Mouse (Mus musculus) hindbrain, embryonic 14.5 days (tissue): ENCODE results near the gene Txlna. TPM values are rescaled to one million over a fixed set of nuclear protein-coding genes. Genes with fewer than 3 reads are reported as not detected.

Source experiments
- ATAC-seq: fragments of 200-750 bp; cut with Nextera tagmentation; 2 replicates; pipeline ENCODE4 v1.8.0; 2017; ENCODE audit warnings: moderate number of reproducible peaks, mild to moderate bottlenecking, moderate TSS enrichment, moderate library complexity; ENCODE audit not compliant: low FRiP score
- DNase-seq: peaks from one replicate; pipeline ENCODE4 v3.0.0-alpha.2; 2015; ENCODE audit warnings: low spot score
- H3K27ac ChIP-seq: fragments of 300-500 bp; sonication (generic); 2 replicates; pipeline ENCODE4 v1.5.1; 2014; ENCODE audit warnings: mild to moderate bottlenecking, moderate library complexity
- H3K27me3 ChIP-seq: fragments of 300-500 bp; sonication (generic); 2 replicates; pipeline ENCODE4 v1.6.1; 2014; ENCODE audit warnings: mild to moderate bottlenecking, low read length, mixed read lengths; ENCODE audit not compliant: control insufficient read depth, insufficient read depth
- H3K36me3 ChIP-seq: fragments of 300-500 bp; sonication (generic); replicated peaks from 2 replicates; pipeline ENCODE4 v1.6.1; 2014; ENCODE audit not compliant: control insufficient read depth, insufficient read depth
- H3K4me1 ChIP-seq: fragments of 300-500 bp; sonication (generic); replicated peaks from 2 replicates; pipeline ENCODE4 v1.6.1; 2014; ENCODE audit warnings: antibody characterized with exemption, low read length, mixed read lengths; ENCODE audit not compliant: control insufficient read depth, insufficient read depth
- H3K4me2 ChIP-seq: fragments of 300-500 bp; sonication (generic); replicated peaks from 2 replicates; pipeline ENCODE4 v1.6.1; 2014; ENCODE audit warnings: mild to moderate bottlenecking, moderate library complexity
- H3K4me3 ChIP-seq: fragments of 300-500 bp; sonication (generic); replicated peaks from 2 replicates; pipeline ENCODE4 v1.5.1; 2014; ENCODE audit warnings: mild to moderate bottlenecking, low read length
- H3K9ac ChIP-seq: fragments of 300-500 bp; sonication (generic); 2 replicates; pipeline ENCODE4 v1.6.1; 2014
- H3K9me3 ChIP-seq: fragments of 300-500 bp; sonication (generic); 2 replicates; pipeline ENCODE4 v1.6.1; 2016; ENCODE audit warnings: low read length; ENCODE audit not compliant: control insufficient read depth
- WGBS: fragments of 180-500 bp; shearing (Covaris S2); extraction: QIAGEN DNeasy Blood & Tissue Kit; methylation state at CpG from one replicate; pipeline ENCODE4 v1.1.7; 2014; 5-methylcytosine and 5-hydroxymethylcytosine counted together
- microRNA-seq: library from miRNA; unstranded; fragments of <30 nt; microRNA quantifications from one replicate; pipeline ENCODE4, GENCODE M21; 2016
- polyA plus RNA-seq: library from polyadenylated mRNA; unstranded; fragments of >200 nt; fragmentation: Nextera tagmentation; extraction: Ambion mirVana; gene quantifications from 2 replicates; pipeline ENCODE4 v1.2.1, GENCODE M21; 2014

The Txlna gene
- polyA plus RNA-seq, 1 experiment from 2014 or later, result 52.9 TPM

- no peaks in the 10 kb centered on the region; the same call in 1 of the 2 replicates for H3K36me3 ChIP-seq
- H3K4me3 ChIP-seq, result no peak overlapping the region
- H3K4me1 ChIP-seq, result no peaks in the 10 kb centered on the region
- H3K9ac ChIP-seq, result no peak overlapping the region
- DNase-seq, result no peak
- H3K27ac ChIP-seq, result no peak overlapping the region
- no peaks in the 10 kb centered on the region for H3K9me3 ChIP-seq
- ATAC-seq, result no peak
- H3K27me3 ChIP-seq, result no peaks in the 10 kb centered on the region
- 92% methylated on average over 1 of the region's 1 CpGs for WGBS
- peak overlapping the region; percentile 48; the same call in 1 of the 2 replicates for H3K4me2 ChIP-seq
Observed at GRCm38 (mm10) chr4:129584370-129584769, 56.5 kb downstream of the Txlna start.

GRCm38 (mm10) chr4:129582251-129582650 lies 58.6 kb downstream of the Txlna start:
- Histone ChIP-seq H3K4me2 (no peak overlapping the region), H3K36me3 (no peaks in the 10 kb centered on the region), H3K27ac (no peak overlapping the region), H3K4me3 (no peak overlapping the region), H3K9ac (no peak overlapping the region), H3K4me1 (no peaks in the 10 kb centered on the region), H3K9me3 (no peaks in the 10 kb centered on the region), H3K27me3 (no peaks in the 10 kb centered on the region)
- ATAC-seq (no peak), DNase-seq (no peak)
- 96% methylated on average over 1 of the region's 1 CpGs for WGBS

GRCm38 (mm10) chr4:129580347-129580746 lies 60.5 kb downstream of the Txlna start:
- WGBS, result 76% methylated on average over 7 of the region's 7 CpGs
- Histone ChIP-seq H3K27me3 (no peaks in the 10 kb centered on the region), H3K4me2 (no peak overlapping the region), H3K9me3 (no peaks in the 10 kb centered on the region), H3K9ac (no peak overlapping the region), H3K36me3 (no peaks in the 10 kb centered on the region), H3K4me1 (no peaks in the 10 kb centered on the region), H3K27ac (no peak overlapping the region), H3K4me3 (no peak overlapping the region)
- DNase-seq (no peak), ATAC-seq (no peak)

- Histone ChIP-seq H3K4me2 (peak within 1 kb of the TSS; percentile 8; the same call in 1 of the 2 replicates), H3K4me3 (no peak within 1 kb of the TSS), H3K4me1 (no peaks in the 10 kb centered on the region), H3K9me3 (no peaks in the 10 kb centered on the region), H3K27me3 (no peaks in the 10 kb centered on the region), H3K9ac (no peak within 1 kb of the TSS), H3K27ac (no peak within 1 kb of the TSS), H3K36me3 (no peaks in the 10 kb centered on the region)
- ATAC-seq, result no peak
- WGBS, result 88% methylated on average over 5 of the region's 5 CpGs
- no peak for DNase-seq
Observed at GRCm38 (mm10) chr4:129578466-129578865, 62.4 kb downstream of the Txlna start, which contains the start of gene Fam167b. Gene Fam167b, minus strand, starts transcription at chr4:129578549.

DNA sequence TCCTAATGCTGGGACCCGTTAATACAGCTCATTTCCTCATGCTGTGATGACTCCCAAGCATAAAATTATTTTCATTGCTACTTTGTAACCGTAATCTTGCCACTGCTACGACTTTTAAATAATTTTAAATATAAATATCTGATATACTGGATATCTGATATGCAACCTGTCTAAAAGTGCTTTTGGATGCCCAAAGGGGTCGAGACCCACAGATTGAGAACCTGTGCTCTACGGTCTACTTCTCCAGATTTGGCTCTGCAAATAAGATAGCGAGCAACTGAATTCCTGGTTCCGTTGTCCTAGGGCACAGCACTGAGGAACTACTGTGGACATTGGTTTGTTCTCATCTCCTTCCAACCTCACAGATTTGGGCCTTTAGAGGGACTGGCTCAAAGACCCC lies 63.2 kb downstream of the Txlna start:
- no peak for DNase-seq
- Histone ChIP-seq H3K27me3 (no peaks in the 10 kb centered on the region), H3K4me2 (no peak overlapping the region), H3K9me3 (no peaks in the 10 kb centered on the region), H3K4me3 (no peak overlapping the region), H3K9ac (no peak overlapping the region), H3K4me1 (no peaks in the 10 kb centered on the region), H3K27ac (no peak overlapping the region), H3K36me3 (no peaks in the 10 kb centered on the region)
- no peak for ATAC-seq
- WGBS, result 83% methylated on average over 7 of the region's 7 CpGs

DNA sequence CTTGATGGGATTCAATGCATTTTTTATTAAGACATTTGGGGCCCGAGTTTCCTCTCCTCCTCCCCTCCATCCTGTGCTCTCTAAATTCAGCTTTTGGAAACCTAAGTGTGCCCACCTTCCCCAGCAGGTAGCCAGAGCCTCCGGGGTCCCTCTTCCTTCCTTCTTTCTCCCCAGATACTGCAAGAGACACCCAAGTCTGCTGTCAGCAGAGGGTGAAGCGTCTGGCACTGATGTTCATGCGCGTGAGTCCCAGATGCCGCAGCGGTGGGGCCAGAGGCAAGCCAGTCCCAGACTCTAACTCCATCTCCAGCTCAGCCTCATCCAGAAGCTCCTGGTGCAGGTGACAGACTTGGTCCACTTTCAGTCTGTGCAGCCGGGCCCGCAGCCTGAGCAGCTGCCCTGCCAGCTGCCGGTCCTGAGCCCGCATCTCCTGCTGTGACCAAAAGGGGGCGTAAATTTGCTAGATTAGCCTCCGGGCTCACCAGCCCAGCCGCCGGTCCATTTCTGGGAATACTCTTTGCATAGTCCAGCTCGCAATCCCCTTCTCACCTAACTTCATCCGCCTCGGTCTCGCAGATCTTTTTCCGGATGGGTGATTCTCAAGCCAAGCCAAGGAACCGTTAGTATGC lies 63.9 kb downstream of the Txlna start:
- H3K27me3 ChIP-seq, result no peaks in the 10 kb centered on the region
- ATAC-seq, result no peak

More for the DNA sequence above, 63.9 kb downstream of the Txlna start:
- no peak overlapping the region for H3K4me3 ChIP-seq
- H3K36me3 ChIP-seq, result no peaks in the 10 kb centered on the region
- peak overlapping the region; percentile 8; the same call in 1 of the 2 replicates for H3K4me2 ChIP-seq
- DNase-seq, result peak; percentile 71
- H3K4me1 ChIP-seq, result no peaks in the 10 kb centered on the region
- WGBS, result 28% methylated on average over 21 of the region's 21 CpGs
- no peak overlapping the region for H3K27ac ChIP-seq
- no peaks in the 10 kb centered on the region for H3K9me3 ChIP-seq
- no peak overlapping the region for H3K9ac ChIP-seq

Small RNA genes within 50 kb of the gene (microRNA-seq; reads per million reads assigned to microRNA genes)
- gene Mir7016, result 1.6 reads per million, percentile 2 among the genes with 10 or more reads in this experiment

Other genes with a start within 250 kb of the Txlna start
- 15.0 and 17.6 TPM in 2 replicates for gene Zbtb8b, start 200.2 kb downstream of the Txlna start, polyA plus RNA-seq
- gene Bsdc1, start 179.5 kb downstream of the Txlna start, polyA plus RNA-seq, result 29.5 and 33.8 TPM in 2 replicates
- gene Tssk3, start 150.0 kb downstream of the Txlna start, polyA plus RNA-seq, result 0.16 and 0.46 TPM in 2 replicates
- 0.55 and 0.78 TPM in 2 replicates for gene Fam229a, start 149.9 kb downstream of the Txlna start, polyA plus RNA-seq
- 1,580 and 1,755 TPM in 2 replicates for gene Marcksl1, start 127.5 kb downstream of the Txlna start, polyA plus RNA-seq
- 76.0 and 79.8 TPM in 2 replicates for gene Hdac1, start 98.4 kb downstream of the Txlna start, polyA plus RNA-seq
- 10.6 and 13.0 TPM in 2 replicates for gene Lck, start 67.4 kb downstream of the Txlna start, polyA plus RNA-seq
- gene Fam167b, start 62.5 kb downstream of the Txlna start, polyA plus RNA-seq, result 0.39 and 1.0 TPM in 2 replicates
- 226 and 227 TPM in 2 replicates for gene Eif3i, start 40.4 kb downstream of the Txlna start, polyA plus RNA-seq
- gene Tmem234, start 40.4 kb downstream of the Txlna start, polyA plus RNA-seq, result 166 and 188 TPM in 2 replicates
- gene Dcdc2b, start 26.8 kb downstream of the Txlna start, polyA plus RNA-seq, result 2.7 and 5.4 TPM in 2 replicates
- 28.5 and 31.3 TPM in 2 replicates for gene Iqcc, start 22.0 kb downstream of the Txlna start, polyA plus RNA-seq
- gene Ccdc28b, start 17.1 kb downstream of the Txlna start, polyA plus RNA-seq, result 127 and 128 TPM in 2 replicates
- gene Kpna6, start 31.7 kb upstream of the Txlna start, polyA plus RNA-seq, result 16.3 and 21.3 TPM in 2 replicates
- gene Tmem39b, start 55.8 kb upstream of the Txlna start, polyA plus RNA-seq, result 25.6 and 29.5 TPM in 2 replicates
- 120 and 125 TPM in 2 replicates for gene Khdrbs1, start 101.2 kb upstream of the Txlna start, polyA plus RNA-seq
- gene Ptp4a2, start 170.2 kb upstream of the Txlna start, polyA plus RNA-seq, result 199 and 211 TPM in 2 replicates